Mouse (Mus musculus): Measurements from ENCODE around the gene Tex52. TPM values are rescaled to one million over a fixed set of nuclear protein-coding genes. Genes with fewer than 3 reads are reported as not detected.
"Not testable (repeated sequence)": the region's sequence is repeated elsewhere in the genome, so short reads cannot be mapped to it uniquely, and the experiment has no call there.

Tex52 gene
- polyA plus RNA-seq, 1 experiment from 2014 or later: 1.0 TPM

- H3K4me2 ChIP-seq: no peak overlapping the region
- 0 out of 2 replicates have a peak, but pooled peaks cover 7% of the 10 kb centered on the region for H3K36me3 ChIP-seq (replicated peaks)
- no peak for ATAC-seq (replicated peaks)
- no peaks in the 10 kb centered on the region for H3K27me3 ChIP-seq (replicated peaks)
- H3K4me3 ChIP-seq: no peak overlapping the region
- 5% methylated on average over 2 of the region's 2 CpGs for WGBS
- H3K4me1 ChIP-seq: peaks cover 34% of the 10 kb centered on the region
- no peak overlapping the region for H3K9ac ChIP-seq
- no peaks in the 10 kb centered on the region for H3K9me3 ChIP-seq
- no peak overlapping the region for H3K27ac ChIP-seq
Measured at GRCm38 (mm10) chr6:128358999-128359398, 16.3 kb upstream of the Tex52 start.

GRCm38 (mm10) chr6:128361901-128362300 is 13.4 kb upstream of the Tex52 start:
- H3K4me2 ChIP-seq: peak overlapping the region; percentile 94
- 12% methylated on average over 9 of the region's 9 CpGs for WGBS
- no peaks in the 10 kb centered on the region for H3K9me3 ChIP-seq
- H3K36me3 ChIP-seq (replicated peaks): 0 out of 2 replicates have a peak, but pooled peaks cover 7% of the 10 kb centered on the region
- peak overlapping the region; percentile 61 for H3K4me3 ChIP-seq
- H3K27ac ChIP-seq: peak overlapping the region; percentile 86
- ATAC-seq (replicated peaks): no peak
- peaks cover 18% of the 10 kb centered on the region for H3K4me1 ChIP-seq
- H3K27me3 ChIP-seq (replicated peaks): no peaks in the 10 kb centered on the region
- H3K9ac ChIP-seq: peak overlapping the region; percentile 69

DNA sequence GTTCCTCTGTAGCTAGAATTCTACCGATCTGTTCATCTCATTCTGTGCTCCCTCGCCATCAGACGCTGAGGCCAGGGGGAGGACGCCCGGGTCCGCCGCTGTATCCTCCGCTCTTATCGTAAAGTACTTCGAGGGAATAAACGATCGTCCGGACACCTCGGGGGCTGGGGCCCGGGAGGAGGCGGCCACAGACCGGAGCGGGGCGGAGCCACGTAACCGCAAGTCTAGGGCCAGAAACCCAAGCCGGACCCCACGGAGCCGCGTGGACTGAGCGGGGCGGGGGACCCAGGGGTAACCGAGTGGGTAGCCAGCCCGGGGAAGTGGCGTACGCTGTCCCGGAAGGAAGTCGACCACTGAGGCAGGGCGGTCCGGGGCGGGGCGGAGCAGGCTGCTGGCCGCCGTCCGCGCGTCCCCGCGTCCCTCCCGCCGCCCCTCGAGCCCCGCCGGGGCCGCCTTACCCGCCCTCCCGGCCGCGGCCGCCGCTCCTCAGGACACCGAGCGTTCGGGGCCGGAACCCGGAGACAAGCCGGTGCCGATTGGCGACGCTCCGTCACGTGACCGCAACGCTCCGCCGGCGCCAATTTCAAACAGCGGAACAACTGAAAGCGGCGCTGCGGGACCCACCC is 12.8 kb upstream of the Tex52 start, which contains the start of the genes Rhno1 and Foxm1:
Gene Rhno1 (minus strand): TSS at position 531 of the 626 bp plus-strand sequence.
Gene Foxm1 (plus strand): TSS at position 587 of the 626 bp plus-strand sequence.
- Histone ChIP-seq H3K27me3 (replicated peaks) (no peaks in the 10 kb centered on the region), H3K9me3 (no peaks in the 10 kb centered on the region), H3K27ac (peak within 1 kb of the TSS; percentile 86), H3K4me2 (peak within 1 kb of the TSS; percentile 94), H3K4me1 (peaks cover 18% of the 10 kb centered on the region), H3K36me3 (replicated peaks) (0 out of 2 replicates have a peak, but pooled peaks cover 7% of the 10 kb centered on the region), H3K9ac (peak within 1 kb of the TSS; percentile 69), H3K4me3 (peak within 1 kb of the TSS; percentile 61)
- ATAC-seq (replicated peaks): peak; percentile 91
- WGBS: under 1% methylated on average over 53 of the region's 76 CpGs

DNA sequence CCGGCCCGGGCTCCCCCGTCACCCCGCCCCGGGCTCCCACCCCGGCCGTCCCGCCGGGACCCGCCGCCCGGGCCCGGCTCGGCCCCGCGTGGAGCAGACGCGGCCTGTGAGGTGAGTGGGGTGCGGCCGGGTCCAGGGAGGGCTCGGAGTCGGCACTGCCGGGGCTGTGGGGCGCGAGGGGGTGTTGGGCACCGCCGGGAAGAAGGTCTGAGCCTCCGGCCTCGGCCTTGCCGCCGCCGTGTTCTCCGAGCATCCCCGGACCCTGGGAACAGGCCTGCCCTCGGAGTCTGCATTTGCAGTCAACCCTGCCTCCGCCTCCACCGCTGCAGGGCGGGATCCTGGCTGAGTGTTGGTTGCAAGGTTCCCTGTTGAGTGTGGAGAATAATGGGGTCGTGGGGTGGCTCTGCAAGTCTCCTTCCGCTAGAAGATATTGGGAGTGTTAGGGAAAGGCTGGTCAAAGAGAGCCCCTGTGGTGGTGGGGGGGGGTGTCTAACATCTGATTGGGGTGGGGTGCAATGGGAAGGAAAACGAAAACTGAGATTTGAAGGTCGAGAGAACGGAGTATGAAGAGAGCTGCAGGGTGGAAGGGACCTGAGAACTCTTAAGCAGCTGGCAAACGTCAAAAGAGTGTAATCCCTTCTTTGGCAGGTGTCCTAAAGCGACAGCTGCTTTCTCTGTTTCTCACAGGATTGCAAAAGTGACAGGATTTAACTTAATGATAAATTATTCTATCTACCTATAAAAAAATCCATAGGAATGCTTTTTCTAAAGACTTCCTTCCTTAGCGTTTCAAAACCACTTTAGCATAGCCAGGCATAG is 12.0 kb upstream of the Tex52 start:
- WGBS: under 1% methylated on average over 22 of the region's 46 CpGs
- peak; percentile 71 for ATAC-seq (replicated peaks)

DNA sequence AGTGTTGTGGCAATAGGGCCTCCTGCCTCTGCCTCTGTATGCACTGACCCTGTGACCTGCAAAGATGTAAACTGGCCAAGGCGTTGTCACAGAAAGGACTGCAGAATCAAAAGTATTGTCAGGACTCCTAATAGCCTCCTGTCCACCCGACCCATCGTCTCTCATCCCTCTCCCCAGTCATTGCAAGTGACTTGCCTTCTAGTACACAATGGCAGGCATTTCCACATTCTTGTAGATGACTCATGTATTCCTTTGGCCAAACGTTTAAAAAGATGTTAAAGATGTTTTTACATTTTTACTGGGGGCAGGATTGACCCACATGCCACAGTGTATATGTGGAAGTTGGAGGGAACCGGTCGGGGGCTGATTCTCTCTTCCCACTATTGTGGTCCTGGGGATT is 10.5 kb upstream of the Tex52 start:
- Histone ChIP-seq H3K4me1 (peaks cover 18% of the 10 kb centered on the region), H3K4me2 (no peak overlapping the region), H3K4me3 (no peak overlapping the region), H3K9ac (no peak overlapping the region), H3K36me3 (replicated peaks) (no peaks in the 10 kb centered on the region), H3K27ac (no peak overlapping the region), H3K9me3 (no peaks in the 10 kb centered on the region), H3K27me3 (replicated peaks) (no peaks in the 10 kb centered on the region)
- 77% methylated on average over 6 of the region's 6 CpGs for whole genome bisulfite sequencing
- ATAC-seq (replicated peaks): no peak

More for the DNA sequence above, 12.0 kb upstream of the Tex52 start:
- Histone ChIP-seq H3K9me3 (no peaks in the 10 kb centered on the region), H3K4me1 (peaks cover 18% of the 10 kb centered on the region), H3K4me2 (peak overlapping the region; percentile 94), H3K9ac (peak overlapping the region; percentile 69), H3K27ac (peak overlapping the region; percentile 86; the same call in 1 of the 2 replicates), H3K27me3 (replicated peaks) (no peaks in the 10 kb centered on the region), H3K4me3 (peak overlapping the region; percentile 61), H3K36me3 (replicated peaks) (0 out of 2 replicates have a peak, but pooled peaks cover 5% of the 10 kb centered on the region)

DNA sequence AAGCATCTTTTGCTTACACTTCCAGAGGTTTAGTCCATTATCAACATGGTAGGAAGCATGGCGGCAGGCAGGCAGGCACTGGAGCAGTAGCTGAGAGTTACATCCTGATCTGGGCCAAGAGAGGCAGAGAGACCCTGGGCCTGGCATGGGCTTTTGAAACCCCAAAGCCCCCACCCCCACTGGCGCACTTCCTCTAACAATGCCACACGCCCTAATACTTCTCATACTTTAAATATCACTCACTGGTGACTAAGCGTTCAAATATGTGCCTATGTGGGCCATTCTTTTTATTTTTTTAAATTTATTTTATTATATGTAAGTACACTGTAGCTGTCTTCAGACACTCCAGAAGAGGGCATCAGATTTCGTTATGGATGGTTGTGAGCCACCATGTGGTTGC is 8.8 kb upstream of the Tex52 start:
- H3K9ac ChIP-seq: no peak overlapping the region
- ATAC-seq (replicated peaks): no peak

DNA sequence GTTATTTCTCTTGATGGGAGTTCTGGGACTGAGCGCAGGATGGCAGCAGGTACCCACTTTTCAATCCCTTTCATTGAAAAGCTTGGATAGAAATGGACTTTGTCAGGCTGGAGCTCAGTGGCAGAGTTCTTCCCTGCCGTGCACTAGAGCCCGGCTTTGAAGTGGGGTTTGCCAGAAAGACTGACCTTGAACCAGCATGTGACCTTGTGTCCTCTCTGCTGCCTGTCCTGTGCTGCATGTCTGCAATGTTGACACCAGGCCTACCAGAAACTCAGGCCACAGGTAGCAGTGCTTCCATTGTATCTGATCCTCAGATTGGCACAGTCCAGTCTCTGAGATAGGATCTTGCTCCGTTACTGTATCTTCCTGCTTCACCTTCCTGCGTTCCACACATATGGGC is 5.2 kb upstream of the Tex52 start:
- Histone ChIP-seq H3K4me3 (no peak overlapping the region), H3K27ac (no peak overlapping the region), H3K36me3 (replicated peaks) (no peaks in the 10 kb centered on the region), H3K4me1 (peaks cover 8% of the 10 kb centered on the region), H3K9ac (no peak overlapping the region), H3K9me3 (no peaks in the 10 kb centered on the region), H3K4me2 (no peak overlapping the region), H3K27me3 (replicated peaks) (no peaks in the 10 kb centered on the region)
- ATAC-seq (replicated peaks): no peak
- WGBS: 95% methylated on average over 5 of the region's 5 CpGs

More for the DNA sequence above, 8.8 kb upstream of the Tex52 start:
- H3K4me3 ChIP-seq: no peak overlapping the region
- 91% methylated on average over 5 of the region's 5 CpGs for WGBS
- H3K27ac ChIP-seq: no peak overlapping the region
- no peaks in the 10 kb centered on the region for H3K36me3 ChIP-seq (replicated peaks)
- H3K4me1 ChIP-seq: peaks cover 8% of the 10 kb centered on the region
- no peaks in the 10 kb centered on the region for H3K27me3 ChIP-seq (replicated peaks)
- no peak overlapping the region for H3K4me2 ChIP-seq
- no peaks in the 10 kb centered on the region for H3K9me3 ChIP-seq

DNA sequence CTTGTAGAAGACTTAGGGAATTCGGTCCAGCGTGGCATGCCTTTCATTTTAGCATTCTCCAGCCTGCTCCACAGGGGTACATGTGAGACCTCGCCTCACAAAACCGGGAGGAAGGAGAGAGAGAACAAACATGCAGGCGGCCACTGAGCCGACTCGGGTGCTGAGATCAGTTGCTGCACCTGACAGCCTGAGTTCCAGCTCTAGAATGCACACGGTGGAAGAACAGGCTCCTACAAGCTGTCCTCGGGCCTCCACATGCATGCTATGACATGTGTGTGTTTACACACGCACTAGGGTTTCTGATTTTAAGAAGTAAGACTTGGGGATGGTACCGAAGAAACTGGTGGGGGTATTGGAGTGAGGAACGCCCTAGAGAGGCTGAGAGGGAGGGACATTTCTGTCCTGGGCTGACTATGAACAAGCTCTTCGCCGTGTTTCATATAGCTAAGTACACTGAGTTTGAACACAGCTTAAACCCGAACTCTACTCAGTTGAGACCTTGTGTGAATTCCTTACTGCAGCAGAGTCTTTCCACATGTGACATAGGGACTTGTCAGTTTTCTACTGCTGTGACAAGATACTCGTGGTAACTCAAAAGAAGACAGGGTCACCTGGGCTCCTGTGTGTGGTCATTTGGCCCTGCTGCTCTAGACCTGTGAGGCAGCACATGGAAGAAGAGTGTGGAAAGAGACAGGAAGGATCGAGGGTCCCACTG is 1.3 kb downstream of the Tex52 start:
- no peak overlapping the region for H3K27ac ChIP-seq
- H3K4me1 ChIP-seq: peaks cover 11% of the 10 kb centered on the region
- H3K4me2 ChIP-seq: no peak overlapping the region
- H3K4me3 ChIP-seq: no peak overlapping the region
- no peak for ATAC-seq (replicated peaks)
- H3K9ac ChIP-seq: no peak overlapping the region
- no peaks in the 10 kb centered on the region for H3K9me3 ChIP-seq
- no peaks in the 10 kb centered on the region for H3K36me3 ChIP-seq (replicated peaks)
- whole genome bisulfite sequencing: 93% methylated on average over 17 of the region's 17 CpGs
- H3K27me3 ChIP-seq (replicated peaks): no peaks in the 10 kb centered on the region

GRCm38 (mm10) chr6:128379636-128380035 is 4.4 kb downstream of the Tex52 start:
- Histone ChIP-seq H3K9me3 (no peaks in the 10 kb centered on the region), H3K36me3 (replicated peaks) (no peaks in the 10 kb centered on the region), H3K4me2 (no peak overlapping the region), H3K4me1 (peaks cover 8% of the 10 kb centered on the region), H3K27me3 (replicated peaks) (no peaks in the 10 kb centered on the region), H3K9ac (no peak overlapping the region), H3K4me3 (no peak overlapping the region), H3K27ac (no peak overlapping the region)
- WGBS: 85% methylated on average over 16 of the region's 16 CpGs
- ATAC-seq (replicated peaks): no peak

GRCm38 (mm10) chr6:128380594-128381167 is 5.4 kb downstream of the Tex52 start:
- not testable (repeated sequence) for H3K9me3 ChIP-seq; H3K36me3 ChIP-seq (replicated peaks); H3K4me3 ChIP-seq; ATAC-seq (replicated peaks); H3K4me2 ChIP-seq; H3K27ac ChIP-seq; H3K4me1 ChIP-seq; H3K9ac ChIP-seq; H3K27me3 ChIP-seq (replicated peaks)
- 89% methylated on average over 1 of the region's 1 CpGs for WGBS

GRCm38 (mm10) chr6:128381254-128381653 is 6.0 kb downstream of the Tex52 start:
- Histone ChIP-seq H3K9ac (no peak overlapping the region), H3K4me2 (no peak overlapping the region), H3K27me3 (replicated peaks) (no peaks in the 10 kb centered on the region), H3K36me3 (replicated peaks) (no peaks in the 10 kb centered on the region), H3K9me3 (no peaks in the 10 kb centered on the region), H3K4me3 (no peak overlapping the region), H3K4me1 (no peaks in the 10 kb centered on the region), H3K27ac (no peak overlapping the region)
- WGBS: 85% methylated on average over 3 of the region's 3 CpGs
- no peak for ATAC-seq (replicated peaks)

GRCm38 (mm10) chr6:128383752-128384151 is 8.5 kb downstream of the Tex52 start:
- H3K4me1 ChIP-seq: no peaks in the 10 kb centered on the region
- no peak for ATAC-seq (replicated peaks)
- H3K9ac ChIP-seq: no peak overlapping the region
- H3K27me3 ChIP-seq (replicated peaks): no peaks in the 10 kb centered on the region
- no peaks in the 10 kb centered on the region for H3K9me3 ChIP-seq
- no peaks in the 10 kb centered on the region for H3K36me3 ChIP-seq (replicated peaks)
- no peak overlapping the region for H3K4me3 ChIP-seq
- no peak overlapping the region for H3K4me2 ChIP-seq
- H3K27ac ChIP-seq: no peak overlapping the region
- WGBS: 80% methylated on average over 7 of the region's 7 CpGs
